Mouse (Mus musculus) hindbrain, embryonic 10.5 days (tissue): ENCODE data around the gene Trim29. TPM values are rescaled to one million over a fixed set of nuclear protein-coding genes. Genes with fewer than 3 reads are reported as not detected.

Experiments
- DNase-seq: peaks from one replicate; pipeline ENCODE4 v3.0.0-alpha.2; 2017; ENCODE audit warnings: low spot score
- H3K27ac ChIP-seq: fragments of 300-500 bp; sonication (generic); 2 replicates; pipeline ENCODE4 v1.5.1; 2016; ENCODE audit warnings: mild to moderate bottlenecking, moderate library complexity
- H3K27me3 ChIP-seq: fragments of 300-500 bp; sonication (generic); 2 replicates; pipeline ENCODE4 v1.6.1; 2016; ENCODE audit warnings: mild to moderate bottlenecking; ENCODE audit not compliant: poor library complexity, insufficient read depth, severe bottlenecking
- H3K36me3 ChIP-seq: fragments of 300-500 bp; sonication (generic); 2 replicates; pipeline ENCODE4 v1.6.1; 2016; ENCODE audit warnings: mild to moderate bottlenecking, moderate library complexity
- H3K4me1 ChIP-seq: fragments of 300-500 bp; sonication (generic); replicated peaks from 2 replicates; pipeline ENCODE4 v1.6.1; 2016; ENCODE audit warnings: mild to moderate bottlenecking
- H3K4me3 ChIP-seq: fragments of 300-500 bp; sonication (generic); 2 replicates; pipeline ENCODE4 v1.5.1; 2016; ENCODE audit warnings: mild to moderate bottlenecking, moderate library complexity
- H3K9me3 ChIP-seq: fragments of 300-500 bp; sonication (generic); 2 replicates; pipeline ENCODE4 v1.6.1; 2016; ENCODE audit warnings: mild to moderate bottlenecking, moderate library complexity
- WGBS: fragments of 180-500 bp; shearing (Covaris S2); methylation state at CpG from one replicate; pipeline ENCODE4 v1.1.7; 2016; 5-methylcytosine and 5-hydroxymethylcytosine counted together
- polyA plus RNA-seq: library from polyadenylated mRNA; unstranded; fragments of >200 nt; fragmentation: Nextera tagmentation; extraction: Ambion mirVana; gene quantifications from 2 replicates; pipeline ENCODE4 v1.2.1, GENCODE M21; 2016

Trim29 gene
- polyA plus RNA-seq, 1 experiment from 2014 or later: 2.1 TPM

- H3K27me3 ChIP-seq: peaks cover 9% of the 10 kb centered on the region; the same call in 1 of the 2 replicates
- 81% methylated on average over 6 of the region's 6 CpGs for WGBS
- no peaks in the 10 kb centered on the region for H3K9me3 ChIP-seq
These were observed 11.3 kb downstream of the Trim29 start for GRCm38 (mm10) chr9:43321951-43322350.

GRCm38 (mm10) chr9:43322666-43323065 is 12.0 kb downstream of the Trim29 start:
- Histone ChIP-seq H3K36me3 (no peaks in the 10 kb centered on the region), H3K9me3 (no peaks in the 10 kb centered on the region), H3K27ac (no peak overlapping the region), H3K4me3 (no peak overlapping the region), H3K27me3 (peaks cover 9% of the 10 kb centered on the region; the same call in 1 of the 2 replicates), H3K4me1 (peaks cover 9% of the 10 kb centered on the region)
- 90% methylated on average over 4 of the region's 4 CpGs for WGBS
- no peak for DNase-seq

More at GRCm38 (mm10) chr9:43321951-43322350, 11.3 kb downstream of the Trim29 start:
- H3K27ac ChIP-seq: no peak overlapping the region
- no peak overlapping the region for H3K4me3 ChIP-seq
- H3K36me3 ChIP-seq: no peaks in the 10 kb centered on the region
- H3K4me1 ChIP-seq: 0 out of 2 replicates have a peak, but pooled peaks cover 3% of the 10 kb centered on the region
- no peak for DNase-seq

DNA sequence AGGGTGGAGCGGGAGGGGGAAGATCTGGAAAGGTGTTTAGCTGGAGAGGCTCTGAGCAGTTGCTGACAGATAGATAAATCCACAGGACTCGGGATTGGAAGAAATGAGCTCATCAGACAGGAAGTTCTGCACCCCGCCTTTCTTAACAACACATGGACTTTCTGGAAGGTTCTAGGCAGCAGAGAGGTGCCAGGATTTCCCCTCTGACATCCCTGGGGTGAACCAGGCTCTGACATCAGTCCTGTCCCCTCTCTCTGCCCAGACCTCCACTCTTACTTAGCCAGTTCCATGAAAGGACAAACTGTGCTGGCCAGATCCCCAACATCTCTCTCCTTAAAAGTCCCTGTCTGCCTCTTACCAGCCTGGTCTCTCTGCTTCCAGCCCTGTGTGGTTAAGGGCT is 14.8 kb downstream of the Trim29 start:
- H3K36me3 ChIP-seq: no peaks in the 10 kb centered on the region
- no peak overlapping the region for H3K4me3 ChIP-seq
- H3K9me3 ChIP-seq: no peaks in the 10 kb centered on the region
- H3K27me3 ChIP-seq: peaks cover 30% of the 10 kb centered on the region
- DNase-seq: no peak
- no peak overlapping the region for H3K27ac ChIP-seq
- 78% methylated on average over 3 of the region's 3 CpGs for WGBS
- peaks cover 14% of the 10 kb centered on the region for H3K4me1 ChIP-seq

- Histone ChIP-seq H3K4me3 (no peak overlapping the region), H3K36me3 (no peaks in the 10 kb centered on the region), H3K4me1 (peaks cover 17% of the 10 kb centered on the region), H3K27me3 (peaks cover 36% of the 10 kb centered on the region), H3K9me3 (no peaks in the 10 kb centered on the region), H3K27ac (peak overlapping the region; percentile 53; the same call in 1 of the 2 replicates)
- WGBS: 74% methylated on average over 7 of the region's 7 CpGs
- no peak for DNase-seq
These were observed 15.5 kb downstream of the Trim29 start for GRCm38 (mm10) chr9:43326015-43326631.

- Histone ChIP-seq H3K9me3 (no peaks in the 10 kb centered on the region), H3K4me1 (peaks cover 17% of the 10 kb centered on the region), H3K27ac (no peak overlapping the region), H3K36me3 (no peaks in the 10 kb centered on the region), H3K4me3 (no peak overlapping the region), H3K27me3 (peaks cover 45% of the 10 kb centered on the region)
- 50% methylated on average over 21 of the region's 21 CpGs for WGBS
- DNase-seq: peak; percentile 44
These were observed 16.8 kb downstream of the Trim29 start for GRCm38 (mm10) chr9:43327182-43328129.

DNA sequence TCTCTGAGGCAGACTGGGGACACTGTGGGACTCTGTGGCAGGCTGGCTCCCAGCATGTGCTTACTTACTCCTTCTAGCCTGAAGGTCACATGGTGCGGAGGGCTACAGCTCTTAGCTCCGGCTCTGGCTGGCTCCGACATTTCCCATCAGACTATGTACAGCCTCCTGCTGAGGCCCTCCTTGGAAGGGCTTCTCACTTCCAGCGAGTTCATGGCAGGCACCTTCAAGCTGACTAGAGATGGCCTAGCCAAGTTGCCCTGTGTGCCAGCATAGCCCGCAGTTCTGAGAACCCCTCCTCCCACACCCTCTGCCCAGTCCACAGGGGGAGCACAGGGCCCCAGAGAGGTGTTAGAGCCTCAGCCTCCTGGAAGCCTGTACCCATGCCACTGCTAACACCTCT is 19.8 kb downstream of the Trim29 start:
- 44% methylated on average over 5 of the region's 5 CpGs for WGBS
- H3K27ac ChIP-seq: 0 out of 2 replicates have a peak overlapping the region, but pooled peaks have one; percentile 17
- H3K9me3 ChIP-seq: no peaks in the 10 kb centered on the region
- peaks cover 50% of the 10 kb centered on the region for H3K27me3 ChIP-seq
- H3K36me3 ChIP-seq: no peaks in the 10 kb centered on the region
- no peak for DNase-seq
- peaks cover 17% of the 10 kb centered on the region for H3K4me1 ChIP-seq
- no peak overlapping the region for H3K4me3 ChIP-seq

DNA sequence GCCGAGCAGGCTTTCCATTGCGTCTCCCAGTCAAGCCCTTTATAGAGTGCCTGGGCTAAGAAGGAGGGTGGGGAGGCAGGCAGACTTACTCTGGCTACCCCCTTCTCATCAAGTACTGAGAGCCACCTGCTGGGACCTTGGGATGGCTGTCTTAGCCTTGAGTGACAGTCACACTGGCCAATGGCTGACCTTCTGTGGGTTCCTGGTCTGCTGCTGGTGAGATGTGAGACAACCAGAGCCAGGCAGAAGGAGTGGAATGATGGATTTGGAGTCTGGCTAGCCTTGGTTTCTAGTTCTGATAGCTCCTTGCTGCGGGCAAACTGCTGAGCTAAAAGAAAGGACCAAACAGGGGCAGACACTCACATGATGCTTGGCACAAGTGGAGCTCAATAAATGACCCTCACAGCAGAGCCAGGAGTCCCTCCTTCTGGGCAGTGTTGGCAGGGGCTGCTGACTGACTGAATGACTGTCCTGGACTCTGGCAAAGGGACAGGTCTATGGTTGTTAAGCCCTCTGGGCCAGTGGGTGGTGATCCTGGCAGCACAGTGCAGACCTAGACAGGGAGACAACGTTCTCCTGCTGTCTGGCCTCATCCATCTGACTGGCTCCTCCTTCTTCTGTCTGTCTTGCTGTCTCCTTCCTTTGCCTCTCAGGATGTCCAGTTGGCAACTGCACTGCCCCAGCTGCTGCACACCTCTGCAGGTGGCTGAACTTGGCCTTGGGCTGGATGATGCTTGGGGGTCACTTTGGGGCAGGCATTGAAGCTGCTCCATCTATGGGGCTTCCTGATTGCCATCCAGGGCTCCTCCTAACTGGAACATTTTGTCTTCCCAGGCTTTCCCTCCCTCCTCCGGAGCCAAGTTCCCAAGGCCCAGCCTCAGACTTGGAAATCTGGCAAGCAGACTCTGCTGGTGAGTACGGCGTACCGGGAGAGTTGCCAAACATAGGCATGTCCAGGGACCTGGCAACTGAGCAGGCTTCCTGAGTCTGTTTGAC is 21.1 kb downstream of the Trim29 start:
- 0 out of 2 replicates have a peak overlapping the region, but pooled peaks have one; percentile 12 for H3K27ac ChIP-seq
- peaks cover 45% of the 10 kb centered on the region for H3K27me3 ChIP-seq

GRCm38 (mm10) chr9:43334476-43334875 is 23.8 kb downstream of the Trim29 start:
- Histone ChIP-seq H3K36me3 (no peaks in the 10 kb centered on the region), H3K9me3 (no peaks in the 10 kb centered on the region), H3K4me3 (no peak overlapping the region), H3K4me1 (peaks cover 14% of the 10 kb centered on the region), H3K27ac (no peak overlapping the region), H3K27me3 (peaks cover 43% of the 10 kb centered on the region)
- DNase-seq: no peak
- 85% methylated on average over 8 of the region's 8 CpGs for WGBS

More for the DNA sequence above, 21.1 kb downstream of the Trim29 start:
- no peak for DNase-seq
- WGBS: 83% methylated on average over 8 of the region's 8 CpGs
- Histone ChIP-seq H3K4me3 (no peak overlapping the region), H3K4me1 (peaks cover 16% of the 10 kb centered on the region), H3K9me3 (no peaks in the 10 kb centered on the region), H3K36me3 (no peaks in the 10 kb centered on the region)

- H3K27ac ChIP-seq: peak overlapping the region; percentile 53; the same call in 1 of the 2 replicates
- 59% methylated on average over 4 of the region's 4 CpGs for WGBS
These were observed 27.0 kb downstream of the Trim29 start for GRCm38 (mm10) chr9:43337636-43338035.

GRCm38 (mm10) chr9:43338067-43338466 is 27.4 kb downstream of the Trim29 start:
- no peak for DNase-seq
- no peak overlapping the region for H3K27ac ChIP-seq
- 75% methylated on average over 5 of the region's 5 CpGs for WGBS
- H3K27me3 ChIP-seq: peaks cover 18% of the 10 kb centered on the region
- no peaks in the 10 kb centered on the region for H3K9me3 ChIP-seq
- no peaks in the 10 kb centered on the region for H3K36me3 ChIP-seq
- H3K4me3 ChIP-seq: no peak overlapping the region
- H3K4me1 ChIP-seq: peaks cover 26% of the 10 kb centered on the region

More at GRCm38 (mm10) chr9:43337636-43338035, 27.0 kb downstream of the Trim29 start:
- DNase-seq: no peak
- H3K27me3 ChIP-seq: peaks cover 18% of the 10 kb centered on the region
- peaks cover 26% of the 10 kb centered on the region for H3K4me1 ChIP-seq
- no peaks in the 10 kb centered on the region for H3K9me3 ChIP-seq
- no peak overlapping the region for H3K4me3 ChIP-seq
- H3K36me3 ChIP-seq: no peaks in the 10 kb centered on the region

DNA sequence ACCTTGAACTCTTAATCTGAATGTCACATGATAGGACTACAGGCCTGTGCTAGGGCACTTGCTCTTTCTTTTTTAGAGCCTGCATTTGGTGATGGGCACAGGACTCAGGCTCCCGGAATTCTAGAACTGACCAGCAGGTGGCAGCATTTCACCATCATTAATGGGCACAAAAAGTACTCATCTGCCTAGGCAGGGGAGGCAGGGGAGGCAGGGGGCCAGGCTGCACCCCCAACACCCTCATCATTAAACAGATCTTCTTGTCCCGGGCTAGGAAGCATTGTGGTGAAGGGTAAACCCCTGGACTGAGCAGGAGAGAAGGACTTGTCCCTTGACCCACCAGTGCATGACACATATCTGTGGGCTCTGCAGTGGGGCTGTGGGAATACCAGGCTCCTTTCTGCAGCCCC is 29.0 kb downstream of the Trim29 start:
- no peak overlapping the region for H3K27ac ChIP-seq
- H3K4me3 ChIP-seq: no peak overlapping the region
- peaks cover 26% of the 10 kb centered on the region for H3K4me1 ChIP-seq
- H3K9me3 ChIP-seq: no peaks in the 10 kb centered on the region
- 2% methylated on average over 2 of the region's 2 CpGs for whole genome bisulfite sequencing
- peaks cover 10% of the 10 kb centered on the region for H3K27me3 ChIP-seq
- no peaks in the 10 kb centered on the region for H3K36me3 ChIP-seq
- peak; percentile 79 for DNase-seq

GRCm38 (mm10) chr9:43350089-43350488 is 39.4 kb downstream of the Trim29 start:
- H3K4me1 ChIP-seq: peaks cover 19% of the 10 kb centered on the region
- WGBS: 40% methylated on average over 5 of the region's 5 CpGs
- H3K27ac ChIP-seq: no peak overlapping the region
- H3K36me3 ChIP-seq: no peaks in the 10 kb centered on the region
- DNase-seq: no peak
- H3K9me3 ChIP-seq: no peaks in the 10 kb centered on the region
- H3K27me3 ChIP-seq: peaks cover 22% of the 10 kb centered on the region
- H3K4me3 ChIP-seq: no peak overlapping the region
